Mouse (Mus musculus): Measurements from ENCODE around the gene Slc23a2.

Gene Slc23a2

DNA sequence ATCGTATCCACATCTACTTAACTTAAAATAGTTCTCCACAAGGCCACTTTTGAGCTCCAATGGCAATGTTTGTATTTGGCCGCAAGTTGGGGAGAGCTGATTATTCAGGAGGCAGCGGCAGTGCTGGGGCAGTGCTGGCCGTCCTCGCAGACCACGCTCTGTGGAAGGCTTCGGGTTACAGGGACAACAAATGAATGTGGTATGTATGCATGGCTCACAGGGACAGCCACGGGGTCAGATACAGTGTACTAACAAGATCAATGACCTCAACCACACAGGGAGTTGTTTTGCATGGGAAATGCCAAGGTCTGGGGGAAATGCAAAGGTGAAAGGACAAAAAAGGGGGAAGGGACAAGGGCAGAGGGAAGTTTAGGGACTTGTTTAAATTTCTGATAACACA, 41.6 kb downstream of the Slc23a2 start:
- in situ Hi-C loops (cut with MboI; ENCODE audit: unreplicated experiment in 2 of 2): loop anchor here in 1 of 2 experiments (10.0 kb wide), 1 partner anchor 48 kb away; no protein-coding TSS in a partner anchor

GRCm38 (mm10) chr2:132102505-132103130, 42.3 kb downstream of the Slc23a2 start:
- in situ Hi-C loops (cut with MboI; ENCODE audit: unreplicated experiment in 2 of 2): loop anchor here in 1 of 2 experiments (10.0 kb wide), 1 partner anchor 48 kb away; no protein-coding TSS in a partner anchor

DNA sequence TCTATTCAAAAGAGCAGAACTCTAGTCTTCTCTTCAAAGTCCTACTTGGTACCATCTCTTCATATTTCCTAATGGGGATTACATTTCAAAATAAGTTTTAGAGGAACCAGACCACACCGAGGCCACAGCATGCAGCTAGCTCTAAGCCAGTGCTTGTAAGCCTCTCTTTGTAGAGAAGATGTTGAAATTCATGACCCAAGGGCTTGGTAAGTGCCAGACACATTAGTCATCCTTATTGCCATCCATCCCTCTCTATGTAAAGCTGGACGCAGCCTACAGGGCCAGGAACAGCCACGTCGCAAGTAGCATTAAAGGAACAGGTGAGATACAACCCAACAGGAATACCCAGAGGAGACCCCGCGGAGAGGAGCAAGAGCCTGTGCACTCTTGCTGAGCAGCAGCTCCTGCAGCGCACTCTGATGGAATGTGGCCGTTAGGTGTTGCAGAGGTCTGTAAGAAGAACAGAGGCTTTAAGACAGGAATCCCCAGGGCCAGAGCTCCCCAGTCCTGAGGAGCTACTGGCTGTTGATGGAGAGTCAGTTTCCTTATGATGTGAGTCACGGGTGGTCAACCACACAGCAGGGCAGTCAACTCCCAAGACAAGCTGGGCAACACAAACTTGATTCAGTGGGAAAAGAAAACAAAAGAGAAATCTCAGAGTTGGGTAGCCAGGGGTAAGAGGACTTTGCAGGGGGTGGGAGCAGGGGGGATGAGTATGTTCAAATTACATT, 45.8 kb downstream of the Slc23a2 start:
- in situ Hi-C loops (cut with MboI; ENCODE audit: unreplicated experiment in 2 of 2): no loop called here

DNA sequence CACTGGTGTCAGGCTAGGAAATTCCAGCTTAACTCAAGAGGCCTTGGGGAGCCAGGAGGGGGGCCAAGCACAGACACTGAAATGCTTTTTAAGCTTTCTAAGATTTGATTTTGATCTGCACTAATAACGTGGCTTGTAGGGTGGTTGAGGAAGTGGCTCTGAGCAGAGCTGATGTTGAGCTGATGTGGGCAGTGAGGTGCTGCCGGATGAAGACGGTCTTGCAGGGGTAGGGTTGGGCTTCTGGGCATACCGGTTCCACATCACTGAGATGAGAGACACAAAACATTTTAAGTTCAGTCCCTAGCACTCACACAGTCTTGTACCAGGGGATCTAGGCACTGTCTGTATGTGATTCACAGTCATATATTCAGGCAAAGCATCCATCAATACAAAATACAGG, 46.5 kb downstream of the Slc23a2 start:
- in situ Hi-C loops (cut with MboI; ENCODE audit: unreplicated experiment in 2 of 2): no loop called here

DNA sequence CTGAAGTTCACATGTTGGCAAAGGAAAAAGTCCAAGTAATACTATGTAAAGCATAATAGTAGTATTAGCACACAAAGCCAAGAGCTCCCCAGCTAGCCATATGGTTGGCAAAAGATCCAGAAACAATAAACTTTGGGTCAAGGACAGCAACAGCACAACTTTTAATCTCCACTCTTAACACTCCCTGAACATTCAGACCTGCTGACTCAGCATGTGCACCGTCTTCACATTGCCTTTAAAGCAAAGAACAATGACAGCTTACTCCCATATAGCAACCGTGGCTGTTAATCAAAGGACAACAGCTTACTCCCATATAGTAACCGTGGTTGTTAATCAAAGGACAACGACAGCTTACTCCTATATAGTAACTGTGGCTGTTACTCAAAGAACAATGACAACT, 48.3 kb downstream of the Slc23a2 start:
- in situ Hi-C loops (cut with MboI; ENCODE audit: unreplicated experiment in 2 of 2): no loop called here

- in situ Hi-C loops (cut with MboI; ENCODE audit: unreplicated experiment in 2 of 2): no loop called here
Measured at GRCm38 (mm10) chr2:132095821-132096220, 49.1 kb downstream of the Slc23a2 start.

DNA sequence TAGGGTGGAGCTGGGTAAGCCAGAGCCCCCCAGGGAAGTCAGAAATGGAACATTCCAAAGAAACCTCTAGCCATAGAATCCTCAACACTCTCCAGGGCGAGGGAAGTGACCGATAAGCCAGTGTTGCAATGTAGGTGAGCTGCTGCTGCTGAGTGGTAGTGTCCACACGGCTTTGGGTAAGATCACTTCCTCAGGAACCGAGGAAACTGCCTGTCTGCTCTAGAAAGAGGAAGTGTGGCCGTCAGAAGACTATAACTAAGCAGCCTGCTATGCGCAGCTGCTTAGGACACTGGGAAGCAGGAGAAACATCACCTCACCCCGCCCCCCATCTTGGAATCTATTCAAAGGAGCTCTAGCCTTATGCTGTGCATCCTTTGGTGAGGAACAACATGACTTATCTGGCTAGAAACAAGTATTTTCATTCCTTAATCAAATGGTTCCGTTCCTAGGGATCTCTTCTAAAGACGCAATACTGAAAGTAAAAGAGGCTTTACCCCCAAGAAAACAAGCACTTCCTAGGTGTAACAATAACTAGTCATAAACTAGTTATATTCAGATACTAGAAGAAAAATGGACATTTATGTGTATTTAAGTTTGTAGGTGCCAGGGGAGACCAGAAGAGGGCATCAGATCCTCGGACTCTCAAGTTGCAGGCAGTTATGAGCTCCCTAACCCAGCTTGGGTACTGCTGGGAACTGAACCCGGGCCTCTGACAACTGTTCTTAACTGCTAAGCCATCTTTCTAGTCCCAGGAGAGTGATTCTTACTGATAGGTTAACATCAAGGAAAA, 50.3 kb downstream of the Slc23a2 start:
- in situ Hi-C loops (cut with MboI; ENCODE audit: unreplicated experiment in 2 of 2): no loop called here

- in situ Hi-C loops (cut with MboI; ENCODE audit: unreplicated experiment in 2 of 2): no loop called here
Measured at GRCm38 (mm10) chr2:132093739-132094138, 51.2 kb downstream of the Slc23a2 start.

- in situ Hi-C loops (cut with MboI; ENCODE audit: unreplicated experiment in 2 of 2): no loop called here
Measured at GRCm38 (mm10) chr2:132093298-132093697, 51.6 kb downstream of the Slc23a2 start.

DNA sequence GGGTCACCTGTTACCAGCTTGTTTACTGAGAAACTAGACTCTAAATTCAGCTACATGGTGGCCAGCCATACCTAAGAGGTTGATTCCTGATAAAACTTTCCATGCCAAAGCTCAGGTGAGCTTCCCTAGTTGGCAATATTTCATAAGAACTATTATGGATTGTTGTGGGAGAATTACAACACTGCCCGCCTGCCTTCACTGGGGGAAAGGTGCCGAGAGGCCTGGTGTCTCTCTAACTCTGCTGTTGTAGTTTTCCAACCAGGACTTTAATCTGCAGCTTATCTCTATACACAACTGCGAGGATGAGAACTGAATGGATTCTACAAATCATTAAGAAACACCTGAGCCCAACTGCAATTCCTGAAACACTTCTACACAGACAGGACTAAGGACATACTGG, 52.2 kb downstream of the Slc23a2 start:
- in situ Hi-C loops (cut with MboI; ENCODE audit: unreplicated experiment in 2 of 2): no loop called here

GRCm38 (mm10) chr2:132091749-132092148, 53.2 kb downstream of the Slc23a2 start:
- in situ Hi-C loops (cut with MboI; ENCODE audit: unreplicated experiment in 2 of 2): no loop called here

DNA sequence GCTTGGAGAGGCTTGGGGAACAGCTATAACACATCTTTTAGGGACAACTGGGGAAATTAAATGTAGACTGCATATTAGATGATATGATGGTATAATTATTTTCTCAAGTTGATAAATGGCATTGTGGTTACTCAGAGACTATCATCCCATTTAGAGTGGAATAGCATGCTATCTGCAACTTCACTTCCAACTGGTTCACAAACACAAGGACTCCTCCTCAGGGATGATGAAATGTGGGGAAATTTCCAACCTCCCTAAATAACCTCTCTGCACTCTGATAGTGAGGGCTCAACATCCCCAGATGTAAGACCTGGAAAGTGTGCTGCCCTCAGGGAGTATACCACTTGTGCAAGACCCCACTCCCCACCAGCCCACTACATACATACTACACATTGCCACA, 60.1 kb downstream of the Slc23a2 start:
- in situ Hi-C loops (cut with MboI; ENCODE audit: unreplicated experiment in 2 of 2): no loop called here

GRCm38 (mm10) chr2:132084396-132084795, 60.5 kb downstream of the Slc23a2 start:
- in situ Hi-C loops (cut with MboI; ENCODE audit: unreplicated experiment in 2 of 2): no loop called here

DNA sequence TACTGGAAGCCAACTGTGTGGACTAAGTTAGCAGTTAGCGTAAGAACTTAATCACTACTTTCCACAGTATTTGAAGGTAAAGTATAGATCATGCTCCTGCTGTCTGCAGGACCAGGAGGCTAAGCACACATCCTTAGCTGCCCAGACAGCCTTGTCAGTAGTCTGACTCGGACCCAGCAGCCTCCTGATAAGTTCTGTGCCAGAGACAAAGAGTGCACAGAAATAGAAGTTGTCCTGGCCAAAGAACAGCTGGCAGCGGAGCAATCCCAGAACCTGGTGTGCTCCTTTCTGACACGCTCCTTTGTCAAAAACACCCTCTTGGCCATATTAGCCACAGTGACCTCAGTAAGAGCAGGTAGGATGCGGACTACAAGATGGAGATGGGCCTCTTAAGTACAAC, 65.8 kb downstream of the Slc23a2 start:
- in situ Hi-C loops (cut with MboI; ENCODE audit: unreplicated experiment in 2 of 2): no loop called here

GRCm38 (mm10) chr2:132073052-132073451, 71.9 kb downstream of the Slc23a2 start:
- in situ Hi-C loops (cut with MboI; ENCODE audit: unreplicated experiment in 2 of 2): no loop called here

- in situ Hi-C loops (cut with MboI; ENCODE audit: unreplicated experiment in 2 of 2): no loop called here
Measured at GRCm38 (mm10) chr2:132069985-132070735, 74.7 kb downstream of the Slc23a2 start.

DNA sequence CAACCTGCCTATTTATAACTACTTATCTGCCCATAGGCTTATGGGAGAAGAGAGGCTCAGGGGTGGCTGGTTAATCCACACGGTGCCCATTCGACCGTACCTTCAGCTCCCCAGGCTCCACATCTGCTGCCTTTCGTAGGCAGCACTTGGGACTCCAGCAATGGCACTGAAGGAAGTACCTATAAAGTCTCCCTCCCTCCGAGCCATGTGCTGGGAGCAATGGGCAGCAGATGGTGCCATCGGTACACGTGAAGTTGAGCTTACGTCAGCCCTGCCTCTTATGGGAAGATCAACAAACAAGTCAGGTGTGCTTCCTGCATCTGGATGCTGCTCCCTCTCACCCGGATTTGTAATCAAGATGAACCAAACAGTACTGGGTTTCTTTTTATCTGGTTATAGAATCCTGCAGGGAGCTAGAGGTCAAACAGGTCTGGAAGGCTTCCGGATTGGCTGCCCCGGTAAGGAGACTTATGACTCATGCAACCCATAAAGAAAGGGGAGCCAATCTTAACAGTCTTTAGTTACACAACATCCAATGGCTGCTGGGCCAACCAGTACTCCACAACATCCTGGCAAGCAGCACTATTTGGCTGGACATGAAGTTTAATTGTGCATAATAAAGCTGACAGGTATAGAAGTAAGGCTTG, 80.6 kb downstream of the Slc23a2 start:
- in situ Hi-C loops (cut with MboI; ENCODE audit: unreplicated experiment in 2 of 2): no loop called here

DNA sequence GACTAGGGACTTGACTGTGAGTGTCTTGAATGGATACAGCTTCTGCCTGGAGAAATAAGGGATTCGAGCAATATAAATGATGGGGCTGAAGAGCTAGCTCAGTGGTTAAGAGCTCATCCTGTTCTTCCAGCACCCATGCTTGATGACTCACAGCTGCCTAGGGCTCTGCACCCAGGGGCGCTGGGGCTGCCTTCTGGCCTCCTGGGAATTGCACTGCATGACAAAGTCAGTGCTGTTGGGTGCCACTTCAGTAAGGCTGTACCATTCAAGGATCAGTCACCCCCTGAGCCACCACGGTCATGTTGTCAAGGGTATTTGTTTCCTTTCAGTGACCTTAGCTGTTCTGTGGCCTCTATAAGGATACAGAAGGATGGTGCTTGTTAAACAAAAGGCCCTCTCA, 81.1 kb downstream of the Slc23a2 start:
- in situ Hi-C loops (cut with MboI; ENCODE audit: unreplicated experiment in 2 of 2): no loop called here

GRCm38 (mm10) chr2:132061884-132062283, 83.0 kb downstream of the Slc23a2 start:
- in situ Hi-C loops (cut with MboI; ENCODE audit: unreplicated experiment in 2 of 2): no loop called here

DNA sequence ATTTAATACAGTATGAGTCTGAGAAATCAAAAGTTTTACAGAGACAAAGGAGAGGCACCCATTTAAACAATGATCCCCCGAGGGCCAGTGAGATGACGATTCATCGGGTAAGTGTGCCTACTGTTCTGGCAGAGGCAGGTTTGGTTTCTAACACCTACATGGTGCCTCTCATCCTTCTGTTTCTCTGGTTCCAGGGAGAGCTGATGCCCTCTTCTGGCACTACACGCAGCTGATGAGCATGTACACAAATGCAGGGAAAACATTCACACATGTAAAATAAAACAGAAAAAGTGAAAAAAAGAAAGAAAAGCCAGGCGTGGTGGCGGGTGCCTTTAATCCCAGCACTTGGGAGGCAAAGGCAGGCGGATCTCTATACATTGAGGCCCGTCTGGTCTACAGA, 85.0 kb downstream of the Slc23a2 start:
- in situ Hi-C loops (cut with MboI; ENCODE audit: unreplicated experiment in 2 of 2): loop anchor here (10.0 kb wide), 2 partner anchors 45 to 55 kb away; no protein-coding TSS in a partner anchor
